Mouse (Mus musculus): Measurements from ENCODE around the gene Fam161a.

Fam161a gene

DNA sequence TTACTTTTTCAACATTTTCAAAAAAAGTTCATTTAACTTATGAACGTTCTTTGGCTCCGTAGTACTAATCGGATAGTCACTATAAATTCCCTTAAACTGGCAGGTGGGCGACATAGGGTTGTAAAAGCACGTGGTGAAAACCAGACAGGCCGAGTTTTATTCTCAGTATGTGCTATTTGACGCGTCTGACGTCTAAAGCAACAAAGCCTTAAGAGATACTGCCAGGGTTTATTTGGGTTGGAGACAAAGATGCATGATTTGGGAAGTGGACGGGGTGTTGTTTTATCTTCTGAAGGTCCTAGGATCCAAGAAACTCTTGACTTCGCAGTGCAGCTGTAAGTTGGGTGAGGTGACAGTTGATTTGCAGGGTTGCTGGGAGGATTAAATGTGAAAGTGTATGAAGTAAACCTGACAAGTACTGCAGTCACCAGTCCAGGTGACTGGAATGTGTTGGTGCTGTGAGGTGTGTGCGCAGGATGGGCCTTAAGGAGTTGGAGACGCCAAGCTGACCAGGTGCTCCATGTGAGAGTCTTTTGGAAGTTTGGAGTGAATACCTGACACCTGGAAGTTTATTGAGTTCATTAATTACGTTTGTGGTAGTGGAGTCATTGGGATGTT, 16.0 kb upstream of the Fam161a start:
- no peak for DNase-seq

DNA sequence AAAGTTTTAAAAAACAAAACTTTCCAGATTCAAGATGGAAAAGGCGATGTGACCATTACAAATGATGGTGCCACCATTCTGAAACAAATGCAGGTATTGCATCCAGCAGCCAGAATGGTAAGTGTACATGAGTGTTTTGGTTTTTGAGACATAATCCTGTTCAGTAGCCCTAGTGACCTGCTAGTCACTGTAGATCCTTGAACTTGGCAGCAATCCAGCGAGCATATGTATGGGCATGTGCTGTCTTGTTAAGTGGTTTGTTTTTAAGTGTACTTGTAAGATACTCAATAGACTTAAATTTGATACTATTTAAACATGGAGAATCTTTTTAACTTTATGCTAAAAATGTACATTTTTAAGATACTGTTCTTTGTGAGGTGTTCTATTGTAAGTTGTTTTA, 13.1 kb upstream of the Fam161a start:
- no peak for DNase-seq

DNA sequence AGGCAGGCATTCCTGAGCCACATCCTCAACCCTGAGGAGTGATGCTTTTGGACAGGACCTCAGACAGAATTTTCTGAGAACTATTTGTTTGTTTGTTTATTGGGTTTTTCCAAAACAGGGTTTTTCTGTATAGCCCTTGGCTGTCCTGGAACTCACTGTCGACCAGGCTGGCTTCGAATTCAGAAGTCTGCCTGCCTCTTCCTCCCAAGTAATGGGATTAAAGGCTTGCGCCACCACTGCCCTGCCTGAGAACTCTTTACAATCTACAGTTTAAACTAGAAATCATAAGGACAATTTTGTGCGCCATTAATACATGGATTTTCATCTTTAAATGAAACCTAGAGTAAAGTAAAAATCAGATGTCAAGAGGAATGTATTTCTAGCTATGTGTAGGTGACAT, 11.9 kb upstream of the Fam161a start:
- no peak for DNase-seq

DNA sequence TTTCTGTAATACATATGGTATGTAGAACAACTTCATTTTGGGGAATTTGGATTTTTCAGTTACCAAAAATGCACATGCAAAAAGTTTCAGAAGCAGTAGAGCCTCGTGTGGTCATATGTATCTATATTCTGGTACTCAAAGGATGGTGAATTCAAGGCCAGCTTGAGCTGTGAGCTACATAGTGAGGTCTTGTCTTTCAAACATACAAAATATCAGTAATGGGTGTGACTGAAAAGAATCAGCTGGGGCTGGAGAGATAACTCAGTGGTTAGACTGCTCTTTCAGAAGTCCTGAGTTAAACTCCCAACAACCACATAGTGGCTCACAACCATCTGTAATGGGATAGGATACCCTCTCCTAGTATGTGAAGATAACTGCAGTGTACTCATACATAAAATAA, 9.0 kb upstream of the Fam161a start:
- no peak for DNase-seq

DNA sequence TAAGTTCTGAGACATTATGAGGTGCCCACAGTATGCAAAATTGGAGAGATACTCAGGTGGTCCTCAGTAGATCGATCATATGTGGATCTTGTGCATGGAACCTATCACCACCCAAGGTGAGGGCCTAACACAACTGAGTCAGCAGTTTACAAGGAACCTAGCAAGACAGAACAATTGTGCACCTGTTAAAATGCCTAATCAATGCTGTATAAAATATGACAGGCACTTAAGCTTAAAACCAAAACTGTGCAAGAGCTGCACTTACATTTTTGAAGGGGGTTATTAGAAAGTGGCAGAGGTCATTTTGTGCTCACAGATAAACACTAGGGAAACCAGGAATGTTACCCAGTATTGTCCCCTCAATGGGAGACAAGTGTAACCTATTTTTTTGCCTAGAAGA, 2.1 kb upstream of the Fam161a start:
- no peak for DNase-seq

DNA sequence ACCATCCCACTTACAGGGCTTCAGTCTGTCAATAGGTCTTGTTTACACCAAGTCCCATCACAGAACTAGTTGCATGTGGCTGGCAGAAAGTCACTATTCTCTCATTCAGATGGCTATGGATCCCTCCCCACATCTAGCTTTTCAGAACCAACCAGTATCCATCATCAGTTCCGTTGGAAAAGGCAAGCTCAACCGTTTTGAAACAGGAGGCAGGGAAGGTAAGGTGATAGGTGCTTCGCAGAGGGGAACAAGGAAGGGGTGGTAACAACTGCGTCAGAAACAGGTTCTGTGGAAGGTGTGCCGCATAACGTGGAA, 208 bp upstream of the Fam161a start:
- no peak for DNase-seq

DNA sequence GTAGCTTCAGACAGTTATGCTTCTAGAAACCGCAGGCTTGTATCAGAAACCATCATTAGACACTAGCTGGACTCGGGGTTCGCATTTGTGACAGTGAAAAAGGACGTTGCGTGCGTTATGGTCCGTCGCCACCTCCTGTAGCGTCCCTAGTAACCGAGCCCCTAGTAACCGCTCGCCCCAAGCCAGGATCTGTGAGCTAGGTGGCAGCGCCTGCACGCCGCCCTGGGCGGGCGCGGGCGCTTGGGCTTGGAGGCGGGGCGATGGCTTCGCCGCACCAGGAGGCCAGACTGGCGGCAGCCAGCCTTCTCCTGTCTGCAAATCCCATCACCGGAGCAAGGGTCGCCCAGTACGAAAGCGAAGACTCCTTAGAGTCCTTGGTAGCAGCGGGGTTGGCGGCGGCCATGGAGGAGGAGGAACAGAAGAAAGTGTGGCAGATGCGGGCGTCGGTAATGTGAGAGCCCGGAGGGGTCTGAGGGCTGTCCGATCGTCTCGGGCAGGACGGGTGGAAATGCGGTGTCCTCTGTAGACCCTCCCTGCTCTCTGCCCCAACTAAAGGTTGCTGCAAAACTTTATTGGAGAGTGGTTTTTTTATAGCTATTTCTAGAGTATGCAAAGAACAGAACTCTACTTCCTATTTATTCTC, 971 bp downstream of the Fam161a start:
- peak; percentile 84 to 94 for DNase-seq

DNA sequence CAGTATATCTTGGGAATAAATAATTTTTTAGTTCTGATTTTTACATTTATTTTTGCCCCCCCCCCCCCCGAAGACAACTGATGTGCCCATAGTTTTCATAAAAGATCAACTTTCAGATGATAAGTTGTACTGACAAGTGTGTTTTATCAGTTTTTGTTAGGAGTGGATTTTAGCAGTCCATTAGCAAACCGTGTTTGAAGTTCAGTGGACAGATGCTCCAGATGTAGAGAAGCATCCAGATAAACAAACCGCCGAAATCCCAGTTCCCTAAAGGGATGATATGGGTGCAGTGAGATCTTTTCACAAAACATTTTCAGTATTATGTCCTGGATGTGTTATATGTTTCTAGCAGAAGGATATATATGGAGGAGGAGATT, 1.5 kb downstream of the Fam161a start:
- DNase-seq = no peak

DNA sequence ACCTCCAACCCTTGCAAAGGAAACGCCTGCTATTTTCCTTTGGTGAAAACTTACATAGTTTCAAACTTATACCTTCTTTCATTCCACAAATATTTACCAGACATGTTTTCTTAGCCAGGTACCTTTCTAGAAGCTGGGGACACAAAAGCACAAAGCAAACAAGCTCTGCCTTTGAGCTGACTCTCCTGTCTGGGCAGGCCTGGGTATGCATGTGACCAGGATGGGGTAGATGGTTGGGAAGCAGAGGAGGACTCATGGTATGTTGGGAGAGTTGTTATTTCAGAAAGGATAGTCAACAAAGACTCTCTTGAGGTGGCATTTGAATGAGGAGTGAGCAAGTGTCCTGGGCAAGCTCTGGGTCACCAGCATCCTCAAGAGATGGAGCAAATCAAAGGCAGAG, 5.8 kb downstream of the Fam161a start:
- DNase-seq = no peak

DNA sequence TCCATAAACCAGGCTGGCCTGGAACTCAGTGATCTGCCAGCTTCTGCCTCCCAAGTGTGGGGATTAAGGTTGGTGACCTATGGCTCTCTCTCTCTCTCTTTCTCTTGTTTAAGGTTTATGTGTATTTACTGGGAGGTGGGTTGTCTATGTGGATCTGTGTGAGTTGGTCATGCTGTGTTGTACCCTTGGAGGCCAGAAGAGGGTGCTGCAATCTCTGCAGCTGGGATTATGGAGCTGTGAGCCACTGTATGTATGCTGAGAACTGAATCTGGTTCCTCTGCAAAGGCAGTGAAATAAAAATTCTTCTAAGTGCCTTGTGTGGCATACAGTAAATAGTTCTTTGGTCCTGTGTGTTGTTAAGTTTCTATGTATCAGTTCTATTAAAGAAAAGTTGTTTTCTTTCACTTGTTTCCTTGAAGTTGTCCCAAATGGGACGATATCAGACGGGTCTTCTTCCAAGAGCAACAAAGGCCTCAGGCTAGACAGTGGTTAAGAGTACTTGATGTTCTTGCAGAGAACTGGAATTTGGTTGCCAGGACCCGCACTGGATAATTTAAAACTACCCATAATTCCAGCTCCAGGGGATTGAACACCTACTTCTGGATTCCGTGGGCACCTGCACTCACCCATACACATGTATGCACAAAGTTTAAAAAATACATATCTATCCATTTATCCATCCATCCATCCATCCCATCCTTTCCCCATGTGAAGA, 6.4 kb downstream of the Fam161a start:
- no peak for DNase-seq

DNA sequence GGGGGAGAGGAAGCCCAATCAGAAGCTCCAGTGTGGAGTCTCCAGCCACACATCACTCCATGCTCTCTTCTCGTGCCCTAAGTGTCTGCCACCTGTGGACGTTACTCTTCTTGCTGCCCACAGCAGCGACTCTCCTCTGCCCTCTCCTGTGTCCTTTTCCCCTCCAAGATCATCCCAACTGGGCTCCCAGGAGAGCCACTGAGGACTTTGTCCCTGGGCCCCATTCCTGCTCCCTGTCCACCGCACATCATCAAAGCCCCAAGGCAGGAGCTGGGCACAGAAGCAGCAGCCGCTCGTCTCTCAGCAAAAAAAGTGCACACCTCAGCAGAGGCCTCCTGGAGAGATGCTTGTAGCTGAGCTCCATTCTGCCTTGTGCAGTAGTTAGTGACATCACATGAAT, 7.7 kb downstream of the Fam161a start:
- peak in 1 of 2 experiments; percentile 48 for DNase-seq

DNA sequence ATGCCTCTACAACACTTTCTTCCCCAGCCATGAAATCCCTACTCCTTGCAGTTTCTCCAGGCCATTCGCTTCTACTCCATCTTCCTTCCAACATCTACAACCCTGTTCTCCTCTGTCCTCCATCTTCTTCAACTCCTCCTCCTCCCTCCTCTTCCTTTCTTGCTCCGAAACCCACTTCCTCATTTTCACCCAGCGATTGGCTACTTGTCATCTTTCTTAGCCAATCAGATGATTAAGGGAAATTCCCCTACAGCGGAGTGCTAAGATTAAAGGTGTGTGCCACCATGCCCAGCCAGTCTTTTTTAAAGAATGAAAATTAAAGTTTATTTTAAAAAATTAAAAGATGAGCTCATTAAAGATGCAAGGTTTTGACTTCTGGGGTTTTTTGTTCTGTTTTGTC, 10.6 kb downstream of the Fam161a start:
- no peak for DNase-seq

DNA sequence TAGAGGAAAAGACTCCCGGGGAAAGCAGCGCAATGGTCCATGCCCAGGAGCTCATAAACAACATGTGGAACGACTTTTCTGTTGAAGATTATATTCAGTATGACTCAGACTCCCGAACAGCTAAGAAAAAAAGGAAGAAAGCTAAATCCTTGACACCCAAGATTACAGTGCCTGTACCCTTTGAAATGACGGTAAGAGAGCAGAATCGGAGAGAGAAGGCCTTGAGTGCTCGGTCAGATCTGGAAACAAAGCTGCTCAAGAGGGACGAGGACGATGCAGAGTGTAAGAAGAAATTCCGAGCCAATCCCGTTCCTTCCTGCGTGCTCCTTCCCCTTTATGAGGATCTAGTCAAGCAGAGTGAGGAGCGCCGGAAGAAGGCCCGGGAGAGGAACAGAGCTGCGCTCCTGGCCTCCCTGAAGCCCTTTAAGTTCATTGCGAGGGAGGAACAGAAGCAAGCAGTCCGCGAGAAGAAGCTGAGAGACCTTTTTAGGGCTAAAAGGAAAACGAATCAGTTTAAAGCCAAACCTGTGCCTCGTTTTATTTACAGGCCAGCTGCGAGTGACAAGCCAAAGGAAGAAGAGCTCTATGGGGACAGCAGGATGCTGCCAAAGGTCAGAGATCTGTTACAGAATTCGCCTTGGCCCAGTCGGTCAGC, 12.9 kb downstream of the Fam161a start:
- DNase-seq = no peak

DNA sequence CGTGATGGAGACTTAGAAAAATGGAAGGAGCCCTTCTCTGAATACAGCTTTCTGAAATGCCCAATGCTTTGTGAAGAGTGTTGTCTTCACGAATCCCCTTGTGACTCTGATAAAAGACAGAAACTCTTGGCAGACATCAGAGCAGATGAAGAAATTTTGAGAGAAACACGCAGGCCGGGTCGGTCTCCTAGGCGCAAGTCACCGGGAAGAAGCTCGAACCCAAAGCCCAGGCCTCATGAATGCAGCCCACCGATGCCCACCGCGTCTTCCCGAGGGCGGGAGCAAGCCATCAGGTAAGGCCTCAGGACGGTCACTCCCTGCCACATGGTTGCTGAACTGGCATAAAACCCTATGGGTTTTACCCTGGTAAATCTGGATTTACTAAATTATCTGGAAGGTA, 13.5 kb downstream of the Fam161a start:
- DNase-seq = no peak

DNA sequence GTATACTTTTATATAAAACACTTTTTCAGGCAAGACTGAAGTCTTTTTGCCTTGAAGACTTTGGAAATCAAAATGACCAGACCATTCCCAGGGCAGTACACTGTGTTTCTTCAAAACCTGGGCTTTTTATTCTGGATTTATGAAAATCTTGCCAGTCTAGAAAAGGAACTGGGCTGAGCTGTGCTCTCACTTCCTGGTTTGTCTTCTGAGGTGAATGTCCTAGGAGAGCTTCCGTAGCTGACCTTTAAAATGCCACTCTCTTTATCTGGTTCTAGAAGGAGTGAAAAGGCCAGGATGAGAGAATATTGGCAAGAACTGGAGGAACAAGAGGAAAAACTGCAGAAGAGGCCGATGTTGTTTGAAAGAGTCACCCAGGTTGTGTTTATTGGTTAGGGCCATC, 15.8 kb downstream of the Fam161a start:
- no peak for DNase-seq

DNA sequence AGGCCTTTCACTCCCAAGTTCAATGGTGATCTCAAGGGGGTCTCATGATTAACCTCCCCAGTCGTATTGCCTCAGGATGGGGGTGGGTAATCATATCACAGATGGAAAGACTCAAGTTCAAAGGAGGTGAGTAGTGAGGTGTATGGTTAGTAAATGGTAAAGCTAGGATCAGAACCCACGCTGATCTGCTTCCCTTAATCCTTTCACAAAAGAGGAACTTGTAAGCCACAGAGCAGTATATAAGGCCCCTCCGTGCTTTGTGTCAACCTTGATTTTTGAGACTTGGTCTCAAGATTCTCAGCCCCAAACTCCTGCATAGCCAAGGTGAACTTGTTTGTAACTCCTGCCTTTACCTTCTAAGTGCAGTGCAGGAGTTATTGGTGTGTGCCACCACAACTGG, 16.8 kb downstream of the Fam161a start:
- no peak for DNase-seq

DNA sequence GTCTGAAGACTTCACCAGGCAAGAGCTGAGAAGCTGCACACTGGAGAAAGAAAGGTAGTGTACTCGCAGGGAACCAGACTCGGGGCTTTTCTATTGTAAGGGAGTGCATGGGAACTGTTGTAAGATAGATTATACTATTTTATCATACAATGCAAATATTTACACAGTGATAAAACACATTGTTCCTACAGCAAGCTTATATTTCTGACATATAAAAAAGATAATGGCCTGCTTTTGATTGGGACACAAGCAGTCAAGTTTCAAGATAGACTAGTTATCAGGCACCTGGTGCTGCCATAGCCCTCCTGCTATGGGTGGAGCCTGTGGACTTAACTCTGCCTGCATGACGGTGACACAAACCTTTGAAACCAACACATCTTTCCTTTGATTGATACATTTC, 21.6 kb downstream of the Fam161a start:
- DNase-seq = no peak

DNA sequence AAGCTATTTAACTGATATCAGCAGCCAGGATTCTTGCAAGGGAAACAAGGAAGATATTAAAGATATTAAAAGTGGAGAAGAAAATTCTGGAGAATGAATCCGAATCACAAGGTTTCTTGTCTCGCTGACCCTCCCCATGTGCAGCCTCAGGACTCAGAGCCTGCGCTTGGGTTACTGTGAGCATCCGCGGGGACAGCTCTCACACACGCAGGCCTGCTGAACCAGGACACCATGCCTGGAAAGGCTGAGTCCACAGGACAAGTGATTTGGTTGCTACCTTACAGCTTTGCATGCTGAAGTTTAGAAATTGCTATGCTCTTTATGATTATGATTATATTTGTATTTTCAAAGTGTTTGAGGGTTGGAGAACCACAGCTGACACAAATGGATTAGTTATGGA, 22.1 kb downstream of the Fam161a start:
- no peak for DNase-seq

DNA sequence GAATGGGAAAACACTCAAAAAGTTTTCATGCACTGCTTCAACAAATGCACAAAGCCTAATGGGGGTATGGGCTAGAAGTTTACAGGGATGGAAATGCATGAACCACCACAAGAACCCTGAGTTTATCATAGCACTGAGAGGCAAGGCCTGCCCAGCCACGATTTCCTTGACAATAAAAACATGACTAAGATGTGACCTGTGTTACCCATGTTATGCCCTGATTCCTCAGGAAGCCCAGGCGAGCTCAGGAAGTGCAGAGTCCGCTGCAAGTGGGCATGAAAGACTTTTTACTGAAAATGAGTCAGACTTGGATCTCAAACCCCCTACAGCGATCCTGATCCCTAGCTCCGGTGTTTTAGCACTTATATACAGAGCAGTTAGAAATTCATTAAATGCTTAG, 39.9 kb downstream of the Fam161a start:
- DNase-seq = no peak

DNA sequence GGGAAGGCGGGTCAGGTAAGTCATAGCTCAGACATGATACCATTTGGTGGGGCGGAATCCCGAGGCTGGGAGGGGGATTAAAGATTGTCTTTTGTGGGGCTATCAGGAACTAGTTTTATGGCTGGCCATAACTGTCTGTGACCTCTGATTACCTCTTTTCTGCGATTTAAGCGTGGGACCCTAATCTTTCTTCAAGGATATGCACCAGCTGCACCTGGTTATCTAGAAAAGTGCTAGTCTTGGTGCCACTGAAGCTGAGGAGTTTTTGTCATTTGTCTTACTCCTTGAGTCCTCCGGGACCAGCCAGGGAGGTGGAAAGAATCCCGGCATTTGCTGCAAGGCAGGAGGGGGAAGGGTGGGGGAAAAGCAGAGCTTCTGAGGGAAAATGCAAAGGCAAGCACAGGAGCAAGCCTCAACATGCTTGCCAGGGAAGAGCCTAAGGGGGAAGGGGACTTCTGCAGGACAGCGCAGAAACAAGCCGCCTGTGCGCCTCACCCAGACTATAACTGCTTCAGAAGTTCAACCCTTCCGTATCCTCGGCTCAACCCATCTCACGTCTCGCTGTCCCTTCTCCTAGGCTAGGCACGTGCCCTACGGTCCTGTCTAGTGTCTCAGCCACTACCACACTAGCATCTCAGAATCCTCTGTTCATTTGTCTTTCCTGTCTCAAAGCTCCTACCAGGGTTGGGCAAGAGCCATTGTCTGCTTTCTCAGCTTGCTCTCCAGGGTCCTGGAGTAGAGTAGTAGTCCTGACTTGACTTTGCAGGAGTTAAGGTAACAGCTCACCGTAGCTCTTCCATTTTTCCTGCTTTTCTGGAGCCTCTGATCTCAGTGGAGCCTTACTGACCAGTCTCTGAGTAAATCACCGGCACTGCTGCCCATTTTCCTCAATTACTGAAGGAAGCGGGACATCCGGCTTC, 40.6 kb downstream of the Fam161a start:
- DNase-seq = no peak

DNA sequence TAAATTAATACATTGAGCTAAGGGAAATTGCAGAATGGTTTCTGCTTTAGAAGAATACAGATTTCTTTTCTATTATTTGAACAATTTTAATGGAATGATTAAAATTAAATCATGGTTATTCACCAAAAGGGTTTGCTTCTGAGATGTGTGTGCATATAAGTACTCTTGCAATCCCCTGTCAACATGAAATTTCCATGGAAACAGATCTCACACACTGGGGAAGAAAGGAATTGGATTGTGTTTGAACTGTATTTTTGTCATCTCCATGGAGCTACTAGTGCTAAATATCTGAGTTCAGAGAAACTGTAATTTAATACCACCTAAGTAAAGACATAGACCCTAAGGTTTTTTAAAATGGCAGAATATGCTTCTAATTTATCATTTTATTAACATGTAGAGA, 42.3 kb downstream of the Fam161a start:
- no peak for DNase-seq

DNA sequence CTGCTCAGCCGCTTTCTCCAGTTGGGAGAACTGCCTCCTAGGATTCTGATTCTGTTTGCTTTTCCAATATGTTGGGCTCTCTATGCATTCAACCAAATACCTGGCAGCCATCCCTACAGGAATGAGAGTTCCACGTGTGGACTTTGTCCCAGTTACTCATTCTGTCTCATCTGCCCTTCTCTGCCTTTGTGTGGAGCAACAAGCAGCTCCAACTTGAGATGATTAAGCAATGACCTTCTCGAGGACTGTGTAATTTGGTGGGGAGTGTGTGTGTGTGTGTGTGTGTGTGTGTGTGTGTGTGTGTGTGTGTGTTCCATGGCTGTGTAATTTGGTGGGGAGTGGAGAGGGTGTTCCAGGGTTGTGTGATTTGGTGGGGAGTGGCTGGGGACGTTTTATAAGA, 45.0 kb downstream of the Fam161a start:
- DNase-seq = no peak

DNA sequence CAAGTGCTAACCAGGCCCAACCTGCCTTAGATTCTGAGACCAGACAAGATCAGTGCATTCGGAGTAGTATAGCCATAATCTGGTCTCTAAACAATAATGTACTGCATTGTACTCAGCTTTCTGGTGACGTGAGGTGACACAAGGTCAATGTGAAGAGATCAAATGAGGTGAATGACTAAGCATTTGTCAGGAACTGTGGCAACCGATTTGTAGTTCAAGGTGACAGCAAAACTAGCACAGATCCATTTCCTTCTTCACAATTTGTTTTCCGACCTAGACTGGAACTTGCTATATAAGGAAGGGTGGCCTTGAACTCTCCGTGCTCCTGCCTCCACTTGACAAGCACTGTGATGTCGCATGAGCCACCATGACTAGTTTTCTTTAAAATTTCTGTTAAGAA, 55.8 kb downstream of the Fam161a start:
- no peak for DNase-seq

Data from kidney, postnatal 25 days (tissue).